Mouse (Mus musculus) fat pad, adult 2 months (tissue): ENCODE measurements around the gene Lrrn1.

ENCODE experiments used
- DNase-seq: peaks from one replicate; pipeline ENCODE4 v3.0.0-alpha.2; 2011; ENCODE audit warnings: low read depth, low spot score; ENCODE audit errors: extremely low read depth

Lrrn1 gene

GRCm38 (mm10) chr6:107528877-107529864, at the start of gene Lrrn1:
TSS of gene Lrrn1 (plus strand) at chr6:107529768.
- no peak for DNase-seq

GRCm38 (mm10) chr6:107494491-107494890, 35.1 kb upstream of the Lrrn1 start:
- no peak for DNase-seq

- no peak for DNase-seq
Measured at GRCm38 (mm10) chr6:107495830-107496229, 33.7 kb upstream of the Lrrn1 start.

GRCm38 (mm10) chr6:107513716-107514115, 15.9 kb upstream of the Lrrn1 start:
- no peak for DNase-seq

GRCm38 (mm10) chr6:107523953-107524352, 5.6 kb upstream of the Lrrn1 start:
- DNase-seq = no peak

GRCm38 (mm10) chr6:107529911-107530431, 403 bp downstream of the Lrrn1 start:
- DNase-seq = no peak

GRCm38 (mm10) chr6:107530621-107531285, 1.2 kb downstream of the Lrrn1 start:
- DNase-seq = no peak

GRCm38 (mm10) chr6:107531526-107532080, 2.0 kb downstream of the Lrrn1 start:
- DNase-seq = no peak

GRCm38 (mm10) chr6:107534533-107534932, 5.0 kb downstream of the Lrrn1 start:
- no peak for DNase-seq

- no peak for DNase-seq
Measured at GRCm38 (mm10) chr6:107536631-107537030, 7.1 kb downstream of the Lrrn1 start.

- no peak for DNase-seq
Measured at GRCm38 (mm10) chr6:107541222-107541621, 11.7 kb downstream of the Lrrn1 start.

GRCm38 (mm10) chr6:107541918-107542317, 12.3 kb downstream of the Lrrn1 start:
- DNase-seq = no peak

GRCm38 (mm10) chr6:107546272-107546671, 16.7 kb downstream of the Lrrn1 start:
- DNase-seq = no peak

- DNase-seq = no peak
Measured at GRCm38 (mm10) chr6:107552511-107552910, 22.9 kb downstream of the Lrrn1 start.

- no peak for DNase-seq
Measured at GRCm38 (mm10) chr6:107555364-107555763, 25.8 kb downstream of the Lrrn1 start.

- no peak for DNase-seq
Measured at GRCm38 (mm10) chr6:107556996-107557395, 27.4 kb downstream of the Lrrn1 start.

- no peak for DNase-seq
Measured at GRCm38 (mm10) chr6:107557806-107558205, 28.2 kb downstream of the Lrrn1 start.

- DNase-seq = no peak
Measured at GRCm38 (mm10) chr6:107562255-107562654, 32.7 kb downstream of the Lrrn1 start.

GRCm38 (mm10) chr6:107566944-107567634, 37.5 kb downstream of the Lrrn1 start:
- DNase-seq = no peak

- no peak for DNase-seq
Measured at GRCm38 (mm10) chr6:107574561-107574960, 45.0 kb downstream of the Lrrn1 start.

GRCm38 (mm10) chr6:107575405-107575804, 45.8 kb downstream of the Lrrn1 start:
- DNase-seq = no peak
